Mouse (Mus musculus) layer of hippocampus, postnatal 14 days (tissue): ENCODE measurements around the gene Cacna2d4. TPM values are rescaled to one million over a fixed set of nuclear protein-coding genes. Genes with fewer than 3 reads are reported as not detected.
A peak's percentile ranks its signal among the peaks of the same experiment; 100 is the strongest.

Experiments
- DNase-seq, 2 experiments: peaks; one replicate each; pipeline ENCODE4 v3.0.0; 2021 to 2022; ENCODE audit warnings: low spot score in 2 of 2, mixed read lengths in 1 of 2
- total RNA-seq, 2 experiments: library from RNA; stranded (reverse); gene quantifications; 2 replicates each; pipeline ENCODE4 v1.2.3; 2021

The Cacna2d4 gene
- total RNA-seq, 2 experiments from 2014 or later: 0.90 to 1.5 TPM

DNA sequence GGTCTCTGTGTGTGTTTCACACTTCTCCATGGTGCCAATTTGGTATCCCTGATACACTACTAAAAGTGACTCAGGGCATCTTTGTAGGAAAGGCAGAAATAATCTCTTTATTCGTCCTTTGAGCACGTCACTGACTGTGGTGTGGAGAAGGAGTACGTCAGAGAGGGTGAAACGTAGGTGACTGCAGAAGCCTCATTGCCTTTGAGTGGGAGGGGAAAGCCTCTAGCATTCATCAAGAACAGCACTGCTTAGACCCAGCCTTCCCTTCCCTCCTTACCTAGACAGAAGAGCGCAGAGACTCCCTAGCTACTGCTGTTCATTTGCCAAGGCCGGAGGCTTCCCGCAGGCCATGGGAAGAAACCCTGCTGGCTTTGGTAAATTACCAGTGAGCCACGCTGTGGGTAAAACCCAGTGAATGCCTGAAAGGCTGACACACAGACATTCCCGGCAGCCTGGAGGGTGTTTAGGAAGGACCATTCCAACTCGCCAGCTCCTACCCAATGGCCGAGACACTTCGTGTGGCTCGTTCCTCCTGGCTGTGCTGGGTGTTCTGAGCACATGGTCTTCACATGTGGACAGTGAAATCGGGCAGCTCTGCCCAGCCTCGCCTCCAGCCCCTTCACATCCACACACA, 17.0 kb upstream of the Cacna2d4 start:
- no peak for DNase-seq

DNA sequence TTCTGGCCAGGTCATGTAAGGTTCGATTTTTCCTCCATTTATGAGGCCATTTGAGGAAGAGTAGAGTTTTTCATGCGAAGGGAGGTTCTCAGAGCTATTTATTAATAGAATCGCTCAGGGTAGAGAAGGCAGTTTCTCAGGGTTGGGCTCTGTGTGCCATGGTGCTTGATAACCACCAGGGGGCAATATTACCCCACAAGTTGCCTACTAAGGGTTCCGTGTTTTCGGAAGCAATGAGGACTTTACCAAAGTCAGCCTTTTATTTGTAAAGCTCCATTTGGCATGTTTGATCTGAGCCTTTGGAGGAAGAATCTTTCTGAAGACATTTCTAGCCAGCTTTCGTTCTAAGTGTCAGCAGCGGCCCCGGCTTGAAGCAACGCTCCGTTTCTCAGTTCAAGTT, 16.0 kb upstream of the Cacna2d4 start:
- peak; percentile 66 to 84 for DNase-seq

GRCm38 (mm10) chr6:119224451-119225195, 11.7 kb upstream of the Cacna2d4 start:
- DNase-seq: peak; percentile 36 to 52

GRCm38 (mm10) chr6:119225226-119225625, 11.1 kb upstream of the Cacna2d4 start:
- DNase-seq: no peak

DNA sequence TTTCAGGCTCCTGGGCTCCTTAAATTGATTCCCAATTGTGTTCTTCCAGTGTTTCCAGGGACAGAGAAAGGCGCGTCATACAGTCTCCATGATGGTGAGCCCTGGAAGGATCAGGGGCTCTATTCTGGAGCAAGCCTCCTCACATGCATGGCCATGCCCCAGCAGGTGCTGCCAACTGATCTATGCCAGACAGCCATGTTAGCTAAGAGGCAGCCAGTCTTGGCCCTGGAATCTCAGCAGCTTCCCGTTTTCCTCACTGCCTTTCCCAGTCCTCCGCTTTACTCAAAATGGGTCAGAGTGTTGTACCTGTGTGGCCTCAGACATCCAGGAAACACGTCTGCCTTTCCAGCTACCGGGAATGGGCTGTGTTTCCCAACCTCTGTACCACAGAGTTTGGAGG, 10.6 kb upstream of the Cacna2d4 start:
- no peak for DNase-seq

DNA sequence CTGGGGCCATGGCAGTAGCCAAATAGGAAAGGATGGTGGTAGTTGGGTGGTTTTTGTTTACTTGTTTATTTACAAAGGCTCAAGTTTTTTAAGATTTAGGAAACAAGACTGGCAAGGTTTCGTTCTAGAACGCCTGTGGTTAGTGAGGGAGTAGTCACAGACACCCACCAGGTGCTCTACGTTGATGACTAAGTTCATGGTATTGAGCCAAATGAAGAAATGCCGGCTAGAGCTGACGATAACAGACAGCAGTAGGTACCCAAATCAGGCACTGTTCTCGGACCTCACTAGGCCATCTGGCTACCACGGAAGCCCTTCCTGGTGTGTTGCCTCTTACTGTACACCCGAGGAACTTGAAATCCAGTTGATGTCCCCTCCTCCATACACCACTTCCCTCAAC, 9.3 kb upstream of the Cacna2d4 start:
- no peak for DNase-seq

DNA sequence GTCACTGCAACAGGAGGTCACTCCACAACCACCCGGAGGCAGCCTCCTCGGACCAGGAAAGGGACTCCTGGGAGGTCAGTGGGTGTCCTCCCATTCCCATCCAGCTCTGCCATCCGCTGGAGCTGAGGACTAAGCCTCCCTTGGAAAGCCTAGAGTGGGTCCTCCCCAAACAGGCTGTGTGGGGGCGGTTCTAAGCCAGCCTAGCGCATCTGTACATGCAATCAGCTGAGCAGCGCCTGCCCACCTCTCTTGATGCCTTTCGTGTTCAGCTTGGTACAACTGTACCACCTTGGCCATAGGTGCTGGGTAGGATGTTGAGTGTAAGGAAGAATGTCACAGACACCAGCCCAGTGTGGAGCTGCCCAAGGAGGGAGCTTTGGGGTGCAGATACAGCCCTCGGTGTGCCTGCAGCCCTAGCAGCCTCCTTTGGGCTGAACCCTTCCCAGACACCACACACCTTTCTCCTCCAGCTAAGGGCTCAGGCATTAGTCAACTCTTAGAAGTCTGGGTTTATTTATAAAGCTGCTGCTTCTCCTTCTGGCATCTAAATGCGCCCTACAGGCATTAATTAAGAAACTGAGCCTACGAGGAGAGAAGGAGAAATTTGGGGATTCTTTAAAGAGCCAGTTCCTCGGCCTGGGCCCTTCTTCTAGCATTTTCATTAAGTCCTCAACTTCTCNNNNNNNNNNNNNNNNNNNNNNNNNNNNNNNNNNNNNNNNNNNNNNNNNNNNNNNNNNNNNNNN, 7.3 kb upstream of the Cacna2d4 start:
- DNase-seq: no peak

- no peak for DNase-seq
Measured at GRCm38 (mm10) chr6:119233066-119233465, 3.3 kb upstream of the Cacna2d4 start.

DNA sequence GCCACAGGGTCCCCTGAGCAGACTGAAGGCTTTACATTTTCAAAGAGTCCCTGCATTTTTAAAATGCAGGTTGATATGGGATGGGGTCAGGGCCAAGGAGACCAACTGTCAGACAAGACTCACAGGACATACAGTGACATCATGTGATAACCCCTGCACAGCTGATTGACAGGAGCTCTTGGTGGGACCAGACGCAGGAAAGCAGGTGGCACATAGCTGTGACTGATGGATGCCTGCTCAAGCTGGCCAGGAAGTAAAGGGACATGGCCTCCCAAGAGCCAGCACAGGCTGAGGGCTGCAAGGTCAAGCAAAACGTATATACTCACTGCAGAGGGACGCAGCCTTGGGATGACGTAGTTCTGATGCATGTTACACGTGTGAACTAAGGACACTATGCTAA, 885 bp upstream of the Cacna2d4 start:
- DNase-seq: no peak

DNA sequence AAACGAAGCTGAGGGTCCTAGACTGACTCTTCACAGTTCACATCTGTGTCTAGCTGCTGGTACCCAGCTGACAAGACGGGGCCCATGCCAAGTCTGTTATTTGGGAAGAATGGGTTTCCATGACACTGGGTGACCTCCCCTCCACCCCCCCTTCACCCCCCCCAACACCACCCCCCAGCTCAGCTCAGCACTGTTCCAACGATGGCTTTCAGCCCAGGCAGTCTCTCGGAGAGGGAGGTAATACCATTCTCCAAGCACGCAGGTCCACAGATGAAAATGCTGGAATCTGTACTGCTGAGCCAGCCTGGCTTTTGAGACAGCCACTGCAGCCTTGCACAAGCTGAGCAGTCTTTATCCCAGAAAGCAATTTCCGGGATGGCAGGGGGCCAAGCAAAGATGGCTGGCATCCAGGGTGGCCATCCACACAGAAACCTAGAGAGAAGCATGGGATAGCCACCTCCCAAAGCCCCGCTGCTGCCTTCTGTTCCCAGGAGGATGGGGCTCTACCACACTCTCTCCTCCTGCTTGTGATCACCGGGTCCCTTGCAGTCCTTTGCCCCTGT, 1.2 kb downstream of the Cacna2d4 start:
- peak; percentile 81 to 82 for DNase-seq

DNA sequence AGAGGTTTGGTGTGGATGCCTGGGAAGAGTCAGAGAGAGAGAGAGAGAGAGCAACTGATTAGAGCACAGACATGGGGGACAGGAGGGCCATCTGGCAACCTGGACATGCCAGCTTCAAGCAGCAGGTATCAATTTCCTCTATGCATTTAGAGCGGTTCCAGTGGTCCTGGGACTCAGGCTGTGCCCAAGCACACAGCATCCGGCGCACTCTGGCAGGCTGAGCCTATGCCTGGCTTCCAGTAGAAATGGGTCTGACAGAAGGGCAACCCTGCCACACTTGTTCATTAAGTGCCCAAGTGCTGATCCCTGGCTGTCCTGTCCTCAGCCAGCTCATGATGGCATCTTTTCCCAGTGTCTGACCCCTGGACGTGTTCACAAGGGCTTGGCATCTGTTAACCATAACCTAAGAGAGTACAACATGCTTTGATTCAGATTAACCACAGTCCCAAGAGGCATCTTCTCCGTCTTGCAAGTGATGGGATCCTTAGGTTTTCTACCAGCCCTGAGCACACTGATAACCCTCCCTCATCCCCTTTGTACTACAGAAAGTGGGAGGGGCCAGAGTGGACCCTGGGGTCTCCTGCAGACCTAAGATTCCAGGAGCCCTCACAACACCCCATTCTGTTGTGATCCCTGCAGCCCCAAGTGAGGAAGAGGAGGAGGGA, 3.1 kb downstream of the Cacna2d4 start:
- no peak for DNase-seq

DNA sequence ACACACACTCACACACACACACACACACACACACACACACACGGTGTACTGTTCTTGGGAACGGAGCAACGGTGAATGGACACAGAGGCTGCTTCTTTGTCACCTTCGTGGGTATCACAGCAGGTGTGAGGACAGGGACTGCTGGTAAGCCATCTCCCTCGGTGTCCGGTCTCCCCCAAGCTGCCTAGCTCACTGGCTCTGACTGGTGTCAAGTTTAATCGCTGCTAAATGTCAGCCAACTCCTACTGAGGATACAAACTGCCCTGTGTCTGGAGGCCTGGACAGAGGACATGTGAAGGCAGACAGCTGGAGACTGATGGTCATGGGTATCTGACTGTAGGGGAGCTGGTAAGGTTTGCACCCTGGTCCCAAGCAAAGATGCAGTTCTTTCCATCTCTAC, 3.9 kb downstream of the Cacna2d4 start:
- DNase-seq: no peak

- no peak for DNase-seq
Measured at GRCm38 (mm10) chr6:119240871-119241705, 4.8 kb downstream of the Cacna2d4 start.

DNA sequence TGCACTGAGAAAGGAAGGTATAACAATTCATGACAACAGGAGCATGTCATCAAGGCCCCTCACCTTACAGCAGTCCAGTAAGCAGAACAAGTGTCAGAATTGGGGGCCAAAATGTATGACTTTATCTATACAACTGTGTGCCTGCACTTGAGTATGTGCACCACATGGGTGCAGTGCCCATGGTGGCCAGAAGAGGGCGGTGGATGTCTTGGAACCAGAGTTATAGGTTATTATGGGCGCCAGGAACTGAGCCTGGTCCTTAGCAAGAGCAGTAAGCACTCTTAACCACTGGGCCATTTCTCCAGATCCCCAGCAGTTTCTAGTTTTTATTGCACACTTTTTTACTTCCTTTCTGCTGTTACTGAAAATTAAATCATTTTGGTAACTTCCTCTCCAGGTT, 9.8 kb downstream of the Cacna2d4 start:
- DNase-seq: no peak

DNA sequence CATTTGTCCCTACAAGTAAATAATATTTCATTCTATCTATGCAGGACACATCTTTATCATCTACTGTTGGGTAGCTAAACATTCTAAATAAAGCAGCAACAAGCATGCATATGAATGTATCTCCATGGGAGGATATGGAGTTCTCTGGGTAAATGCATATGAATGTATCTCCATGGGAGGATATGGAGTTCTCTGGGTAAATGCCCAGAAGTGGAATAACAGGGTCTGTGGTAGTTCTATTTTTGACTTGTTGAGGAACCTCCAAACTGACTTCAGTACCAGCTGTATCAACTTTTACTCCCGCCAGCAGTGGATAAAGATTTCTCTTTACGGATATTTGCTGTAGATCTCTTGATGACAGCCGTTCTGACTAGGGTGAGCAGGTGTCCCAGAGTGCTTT, 12.3 kb downstream of the Cacna2d4 start:
- no peak for DNase-seq

DNA sequence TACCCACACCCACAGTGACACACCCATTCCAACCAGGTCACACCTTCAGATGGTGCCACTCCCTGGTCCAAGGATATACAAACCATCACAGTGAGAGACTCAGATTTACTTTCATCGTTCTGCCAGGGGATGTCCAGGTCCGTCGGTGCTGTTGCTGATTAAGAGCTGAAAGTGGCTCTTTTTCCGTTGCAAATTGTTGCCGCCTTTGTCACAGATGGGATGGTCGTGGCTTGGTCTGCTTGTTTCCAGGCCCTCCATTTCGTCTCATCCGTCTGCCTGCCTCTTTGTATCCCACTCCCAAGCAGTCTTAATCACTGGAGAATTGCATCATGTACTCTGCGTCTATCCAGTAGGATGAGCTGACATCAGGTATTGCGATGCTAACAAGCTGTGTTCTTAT, 13.4 kb downstream of the Cacna2d4 start:
- DNase-seq: no peak

- no peak for DNase-seq
Measured at GRCm38 (mm10) chr6:119251704-119252103, 15.4 kb downstream of the Cacna2d4 start.

GRCm38 (mm10) chr6:119276713-119277112, 40.4 kb downstream of the Cacna2d4 start:
- peak in 1 of 2 experiments; percentile 4 for DNase-seq

GRCm38 (mm10) chr6:119280761-119281160, 44.4 kb downstream of the Cacna2d4 start:
- peak; percentile 53 to 56 for DNase-seq

DNA sequence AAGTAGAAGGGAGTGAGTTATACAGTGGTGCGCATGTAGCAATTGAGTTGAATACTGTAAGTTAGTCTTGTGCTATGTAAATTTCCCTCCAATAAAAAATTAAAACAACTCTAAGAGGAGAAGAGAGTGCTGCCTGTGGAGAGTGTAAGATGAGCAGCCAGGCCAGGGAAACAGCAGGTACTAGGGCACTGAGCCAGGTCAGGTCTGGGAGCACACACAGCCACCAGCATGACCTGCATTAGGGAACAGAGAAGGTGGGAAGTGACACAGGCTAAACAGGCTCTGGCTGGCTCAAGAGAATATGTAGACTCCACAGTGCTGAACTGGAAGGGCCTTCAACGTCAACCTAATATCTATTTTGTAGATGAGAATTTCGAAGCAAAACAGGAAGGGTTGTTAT, 65.0 kb downstream of the Cacna2d4 start:
- no peak for DNase-seq
